Mouse (Mus musculus): ENCODE measurements around the gene Dnajc12. TPM values are rescaled to one million over a fixed set of nuclear protein-coding genes. Genes with fewer than 3 reads are reported as not detected.
"Not testable (repeated sequence)": the region's sequence is repeated elsewhere in the genome, so short reads cannot be mapped to it uniquely, and the experiment has no call there.

The Dnajc12 gene
- total and polyA plus RNA-seq, 3 experiments: 0.83 to 3.7 (median 1.5) TPM

DNA sequence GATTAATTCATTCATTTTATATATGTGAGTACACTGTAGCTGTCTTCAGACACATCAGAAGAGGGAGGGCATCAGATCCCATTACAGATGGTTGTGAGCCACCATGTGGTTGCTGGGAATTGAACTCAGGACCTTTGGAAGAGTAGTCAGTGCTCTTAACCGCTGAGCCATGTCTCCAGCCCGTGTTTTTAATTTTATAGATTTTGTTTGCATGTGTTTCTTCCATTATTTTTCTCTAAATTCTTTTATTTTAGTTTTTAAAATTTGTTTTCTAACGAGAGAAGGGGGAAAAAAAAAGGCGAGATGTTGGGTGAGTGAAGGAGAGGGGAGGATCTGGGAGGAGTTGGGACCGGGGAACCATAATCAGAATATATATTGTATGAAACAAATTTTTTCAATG is 3.7 kb downstream of the Dnajc12 start:
- H3K9me3 ChIP-seq (replicated peaks; ENCODE audit: low read length); H3K9ac ChIP-seq (ENCODE audit: insufficient read depth, low read depth); H3K27me3 ChIP-seq (replicated peaks); dilution Hi-C loops (cut with MboI; ENCODE audit: extremely low pct_ligation_motif_present, extremely low pct_unique_long_range_greater_than_20kb, low sequenced_read_pairs); H3K79me2 ChIP-seq (replicated peaks; ENCODE audit: control insufficient read depth, extremely low read depth, insufficient read depth, poor library complexity, severe bottlenecking); H3K27ac ChIP-seq (ENCODE audit: insufficient read depth, low read depth); H3K4me1 ChIP-seq (ENCODE audit: control insufficient read depth in 1 of 2, insufficient read depth in 2 of 2); DNase-seq (ENCODE audit: extremely low read depth); H3K36me3 ChIP-seq (replicated peaks in 1 of 2; ENCODE audit: control insufficient read depth in 1 of 2, insufficient read depth in 1 of 2, low read length in 1 of 2); in situ Hi-C loops (cut with MboI; ENCODE audit: low pct_ligation_motif_present, low pct_unique_long_range_greater_than_20kb, low sequenced_read_pairs): not testable (repeated sequence)
- Histone ChIP-seq H3K4me3 (replicated peaks in 1 of 3; ENCODE audit: low read depth in 2 of 3, low read length in 2 of 3, poor library complexity in 1 of 3) (peak overlapping the region in 1 of 3 experiments; percentile 57), H3K4me2 (ENCODE audit: insufficient read depth, low read depth, poor library complexity, severe bottlenecking) (peak overlapping the region; percentile 40)

DNA sequence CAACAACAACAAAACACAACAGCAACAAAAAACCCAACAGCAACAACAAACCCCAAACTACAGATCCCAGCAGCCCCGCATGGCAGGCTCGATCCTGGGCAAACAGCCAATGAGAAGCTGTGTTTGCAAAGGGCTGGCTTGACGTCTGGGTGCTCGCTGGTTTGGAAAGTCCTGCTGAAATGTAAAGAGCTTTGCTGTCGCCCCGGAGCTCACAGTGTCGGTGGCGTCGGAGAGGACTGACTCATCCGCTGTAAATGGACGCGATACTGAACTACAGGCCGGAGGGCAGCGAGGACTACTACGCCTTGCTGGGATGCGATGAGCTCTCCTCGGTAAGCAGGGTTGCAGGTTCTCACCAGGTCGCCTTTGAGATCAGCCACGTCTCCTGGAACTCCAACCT is 4.2 kb downstream of the Dnajc12 start:
- dilution Hi-C loops (cut with MboI; ENCODE audit: extremely low pct_ligation_motif_present, extremely low pct_unique_long_range_greater_than_20kb, low sequenced_read_pairs): no loop called here
- peaks cover 2 to 9% of the 10 kb centered on the region in 2 experiments; a peak in 3 of 4 replicates for H3K4me1 ChIP-seq (ENCODE audit: control insufficient read depth in 1 of 2, insufficient read depth in 2 of 2)
- H3K9ac ChIP-seq (ENCODE audit: insufficient read depth, low read depth): peak overlapping the region; percentile 4; the same call in 1 of the 2 replicates
- no peak for TF ChIP-seq ZMIZ1 (IDR thresholded peaks at IDR 0.05; ENCODE audit: low read depth, low read length)
- TF ChIP-seq ELF1 (IDR thresholded peaks at IDR 0.05; ENCODE audit: low read depth, low read length): 0 out of 2 replicates have a peak, but pooled peaks have one; percentile 32
- TF ChIP-seq NRF1 (IDR thresholded peaks at IDR 0.05; ENCODE audit: low read depth, low read length): 0 out of 2 replicates have a peak, but pooled peaks have one; percentile 18
- TF ChIP-seq HCFC1 (IDR thresholded peaks at IDR 0.05; ENCODE audit: low read depth, low read length): peak; percentile 83
- no peak for TF ChIP-seq MEF2A (IDR thresholded peaks at IDR 0.05; ENCODE audit: borderline replicate concordance, low read depth, low read length)
- TF ChIP-seq USF2 (conservative IDR thresholded peaks at IDR 0.05; ENCODE audit: low read depth, low read length): no peak
- peak; percentile 44; the same call in 1 of the 2 replicates for TF ChIP-seq TCF12 (IDR thresholded peaks at IDR 0.05; ENCODE audit: low read depth, low read length)
- peak; percentile 15; the same call in 1 of the 2 replicates for TF ChIP-seq MAX (IDR thresholded peaks at IDR 0.05; ENCODE audit: low read length)
- peak; percentile 63 for TF ChIP-seq POLR2A (IDR thresholded peaks at IDR 0.05; ENCODE audit: low read depth, low read length)
- TF ChIP-seq KAT2A (IDR thresholded peaks at IDR 0.05; ENCODE audit: insufficient replicate concordance, low read length): peak; percentile 47; the same call in 1 of the 2 replicates
- 0 out of 2 replicates have a peak, but pooled peaks have one; percentile 36 for TF ChIP-seq NELFE (IDR thresholded peaks at IDR 0.05; ENCODE audit: low read depth, low read length)
- TF ChIP-seq USF1 (IDR thresholded peaks at IDR 0.05; ENCODE audit: low read depth, low read length): no peak
- 0 out of 2 replicates have a peak, but pooled peaks have one; percentile 23 for TF ChIP-seq TBP (conservative IDR thresholded peaks at IDR 0.05; ENCODE audit: low read depth, low read length)
- no peak for TF ChIP-seq SIN3A (IDR thresholded peaks at IDR 0.05; ENCODE audit: low read length)
- H3K27me3 ChIP-seq (replicated peaks): no peaks in the 10 kb centered on the region
- peak; percentile 21 for DNase-seq (ENCODE audit: extremely low read depth)
- in situ Hi-C loops (cut with MboI; ENCODE audit: low pct_ligation_motif_present, low pct_unique_long_range_greater_than_20kb, low sequenced_read_pairs): no loop called here
- no peaks in the 10 kb centered on the region for H3K79me2 ChIP-seq (replicated peaks; ENCODE audit: control insufficient read depth, extremely low read depth, insufficient read depth, poor library complexity, severe bottlenecking)
- peak overlapping the region; percentile 40 for H3K4me2 ChIP-seq (ENCODE audit: insufficient read depth, low read depth, poor library complexity, severe bottlenecking)
- H3K27ac ChIP-seq (ENCODE audit: insufficient read depth, low read depth): no peak overlapping the region
- no peaks in the 10 kb centered on the region for H3K36me3 ChIP-seq (replicated peaks in 1 of 2; ENCODE audit: control insufficient read depth in 1 of 2, insufficient read depth in 1 of 2, low read length in 1 of 2)
- H3K4me3 ChIP-seq (replicated peaks in 1 of 3; ENCODE audit: low read depth in 2 of 3, low read length in 2 of 3, poor library complexity in 1 of 3): peak overlapping the region in 2 of 3 experiments; percentile 34 to 57
- no peaks in the 10 kb centered on the region for H3K9me3 ChIP-seq (replicated peaks; ENCODE audit: low read length)

Measured in CH12.LX (cell line).